Mouse (Mus musculus) lung, postnatal 0 days (tissue): ENCODE data around the gene Gpc6.

Experiments
- CTCF ChIP-seq: IDR thresholded peaks from 2 replicates; pipeline ENCODE4 v1.5.1; 2016; ENCODE audit warnings: antibody characterized with exemption, mild to moderate bottlenecking
- EP300 ChIP-seq: IDR thresholded peaks from 2 replicates; pipeline ENCODE4 v1.6.1; 2016; ENCODE audit warnings: antibody characterized with exemption, mild to moderate bottlenecking, control low read depth

- TF ChIP-seq CTCF (no peak), EP300 (no peak)
Measured at GRCm38 (mm10) chr14:117230476-117230875, 305.4 kb downstream of the Gpc6 start.
